Mouse (Mus musculus) megakaryocyte-erythroid progenitor cell, adult 5-6 weeks (primary cell): ENCODE results near the gene Lgals3. TPM values are rescaled to one million over a fixed set of nuclear protein-coding genes. Genes with fewer than 3 reads are reported as not detected.
A peak's percentile ranks its signal among the peaks of the same experiment; 100 is the strongest.

Experiments
- ATAC-seq: replicated peaks from 2 replicates; pipeline ENCODE4 v1.8.0; 2016; ENCODE audit warnings: mild to moderate bottlenecking, inconsistent platforms; ENCODE audit not compliant: severe bottlenecking, poor library complexity, low FRiP score, low TSS enrichment
- total RNA-seq, 2 experiments: library from RNA; stranded (forward) in 1 of 2; stranded (reverse) in 1 of 2; fragments of 200-1000, 215-1000 nt in 1 of 2; fragments of >200 nt in 1 of 2; fragmentation: Nextera tagmentation in 1 of 2; gene quantifications; 2 replicates each; pipeline ENCODE4 v1.2.3; 2014 to 2017

Lgals3 gene
- 0.92 and 5.8 TPM in 2 replicates for total RNA-seq (2014; fragmentation: Nextera tagmentation)
- not detected in 2 replicates for total RNA-seq (2017)

DNA sequence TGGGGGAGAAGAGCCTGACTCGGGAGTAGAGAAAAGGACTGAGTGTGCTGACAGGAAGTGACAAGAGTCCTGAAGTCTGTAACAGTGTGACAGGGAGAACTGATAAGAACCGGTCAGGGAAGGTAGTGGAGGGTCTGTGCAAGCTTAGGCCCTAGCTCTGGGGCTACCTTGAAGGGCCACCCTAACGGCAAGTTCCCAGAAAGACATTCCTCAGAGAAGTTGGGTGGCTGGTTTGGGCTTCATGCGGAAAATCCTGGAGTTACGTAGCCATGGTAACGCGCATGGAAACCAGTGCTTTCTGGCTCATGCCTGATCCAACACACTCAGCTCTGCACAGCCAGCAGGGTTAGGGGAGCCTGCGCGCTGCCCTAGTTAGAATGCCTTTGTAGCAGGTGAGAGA lies at the start of gene Lgals3:
Lgals3 (plus strand) TSS at position 291 of the 400 bp plus-strand sequence.
- ATAC-seq: peak; percentile 40; the same call in 1 of the 2 replicates

DNA sequence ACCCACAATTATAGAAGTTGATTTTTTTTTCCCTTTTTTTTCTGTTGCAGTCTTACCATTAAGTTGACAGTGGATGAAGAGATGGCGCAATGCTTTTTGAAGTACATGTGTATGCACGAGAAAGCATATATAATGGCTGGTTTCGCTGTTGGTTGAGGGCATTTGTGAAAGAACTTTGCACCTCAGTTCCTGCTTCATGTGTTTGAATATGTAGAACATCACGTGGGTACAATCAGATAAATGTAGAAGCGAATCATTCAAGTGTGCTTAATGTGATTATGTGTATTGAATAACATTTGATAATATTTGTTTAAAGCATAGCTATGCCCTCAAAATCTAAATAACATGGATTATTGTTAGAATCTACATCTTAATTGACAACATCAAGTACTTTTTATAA lies 48.2 kb upstream of the Lgals3 start:
- ATAC-seq: no peak

DNA sequence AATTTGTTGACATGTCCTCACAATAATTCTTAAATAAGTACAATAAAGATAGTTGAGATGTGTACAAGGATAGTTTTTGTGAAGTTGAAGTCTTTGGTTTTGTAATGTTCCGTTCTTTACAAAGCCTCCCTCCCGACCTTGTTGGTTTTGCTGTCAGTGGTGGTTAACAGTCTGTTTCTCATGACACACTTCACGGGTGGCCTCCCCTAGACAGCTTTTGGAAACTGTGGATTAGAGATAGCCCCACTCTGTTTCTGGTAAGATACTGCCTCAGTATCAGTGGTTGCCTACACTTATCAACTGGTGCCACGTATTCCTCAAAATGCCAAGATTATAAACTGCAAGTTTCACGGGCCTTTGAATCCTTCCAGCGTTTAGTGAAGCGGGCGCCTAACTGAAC lies 46.0 kb upstream of the Lgals3 start:
- ATAC-seq: peak; percentile 95

DNA sequence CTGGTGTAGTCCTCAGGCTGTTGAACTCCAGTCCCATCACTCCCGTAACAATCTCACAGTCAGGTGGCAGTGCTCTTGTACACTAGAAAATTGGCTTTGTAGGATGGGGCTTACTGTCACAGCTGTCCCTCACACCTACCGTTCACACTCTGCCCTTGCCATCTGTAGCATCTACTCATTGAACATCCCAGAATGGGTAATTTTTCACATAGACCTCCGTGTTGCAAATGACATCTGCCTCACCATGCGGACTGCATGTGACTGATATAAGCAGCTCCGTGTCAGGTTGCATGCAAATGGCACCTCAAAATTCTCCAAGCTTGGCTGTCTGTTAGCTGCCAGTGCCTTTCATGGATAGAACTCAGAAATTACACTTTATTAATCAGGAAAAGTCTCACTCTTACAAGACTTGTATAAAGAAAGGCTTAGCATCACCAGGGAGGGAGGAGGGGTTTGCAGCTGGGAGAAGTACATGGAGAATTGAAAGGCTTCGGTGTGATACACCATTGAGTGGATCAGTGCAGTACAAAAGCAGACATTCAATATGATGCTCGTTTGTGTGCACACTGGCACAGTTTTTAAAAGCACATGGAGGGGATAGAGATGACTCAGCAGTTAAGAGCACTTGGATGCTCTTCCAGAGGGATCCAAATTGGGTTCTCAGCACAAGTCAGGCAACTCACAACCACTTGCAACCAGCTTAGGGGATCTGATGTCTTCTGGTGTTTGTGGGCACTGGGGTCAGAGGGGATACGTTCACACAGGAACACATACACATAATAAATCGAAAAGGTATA lies 41.4 kb upstream of the Lgals3 start:
- ATAC-seq: no peak

DNA sequence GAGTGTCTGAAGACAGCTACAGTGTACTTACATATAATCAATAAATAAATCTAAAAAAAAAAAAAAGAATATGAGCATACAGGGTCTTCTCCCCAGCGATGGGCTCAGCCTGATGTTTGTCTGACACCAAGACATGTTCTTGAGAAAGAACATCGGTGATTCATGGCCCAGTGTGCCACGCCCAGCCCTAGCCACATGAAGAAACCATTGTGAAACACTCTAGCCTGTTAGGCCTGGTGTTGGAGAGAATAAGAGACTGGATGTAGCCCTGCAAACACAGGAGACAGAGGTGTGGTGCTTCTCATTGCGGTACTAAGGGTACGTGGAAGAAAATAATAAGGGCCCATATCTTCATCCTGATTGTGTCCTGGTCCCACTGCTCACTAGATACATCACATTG lies 40.2 kb upstream of the Lgals3 start:
- ATAC-seq: no peak

DNA sequence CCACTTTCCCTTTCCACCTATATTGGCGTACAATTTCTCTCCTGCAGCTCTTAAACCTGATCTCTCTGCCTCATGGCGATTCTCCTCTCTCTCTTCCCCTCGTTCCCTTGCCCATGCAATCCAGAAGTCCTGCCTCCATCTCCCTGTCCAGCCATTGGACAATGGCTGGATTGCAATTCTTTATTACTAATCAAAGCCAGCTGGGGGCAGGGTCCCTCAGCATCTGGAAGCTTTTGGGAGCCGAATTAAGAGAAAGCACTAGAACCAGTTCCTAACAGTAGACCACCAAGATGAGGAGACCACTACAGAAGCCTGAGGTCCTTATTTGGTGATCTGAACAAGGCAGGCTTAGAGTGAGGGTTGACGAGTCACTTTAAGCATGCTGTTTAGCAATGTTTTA lies 35.6 kb upstream of the Lgals3 start:
- ATAC-seq: no peak

DNA sequence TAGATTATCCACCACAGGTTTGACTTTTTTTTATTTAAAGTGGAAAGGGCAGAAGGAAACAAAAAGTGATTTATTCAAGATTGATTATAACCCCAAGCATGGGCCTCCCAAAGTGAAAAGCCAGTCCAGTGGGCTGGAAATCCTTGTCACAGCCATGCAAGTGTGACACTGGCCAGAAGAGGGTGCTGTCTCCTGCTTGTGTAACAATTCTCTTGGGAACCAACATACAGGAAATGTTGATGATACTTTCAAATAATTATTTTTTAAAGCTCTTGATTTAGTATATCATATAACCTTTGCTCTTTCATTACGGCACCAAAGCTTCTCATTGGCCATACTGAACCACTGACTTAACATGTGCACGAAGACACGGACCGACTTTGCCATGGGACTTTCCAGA lies 32.7 kb upstream of the Lgals3 start:
- peak; percentile 74 for ATAC-seq

DNA sequence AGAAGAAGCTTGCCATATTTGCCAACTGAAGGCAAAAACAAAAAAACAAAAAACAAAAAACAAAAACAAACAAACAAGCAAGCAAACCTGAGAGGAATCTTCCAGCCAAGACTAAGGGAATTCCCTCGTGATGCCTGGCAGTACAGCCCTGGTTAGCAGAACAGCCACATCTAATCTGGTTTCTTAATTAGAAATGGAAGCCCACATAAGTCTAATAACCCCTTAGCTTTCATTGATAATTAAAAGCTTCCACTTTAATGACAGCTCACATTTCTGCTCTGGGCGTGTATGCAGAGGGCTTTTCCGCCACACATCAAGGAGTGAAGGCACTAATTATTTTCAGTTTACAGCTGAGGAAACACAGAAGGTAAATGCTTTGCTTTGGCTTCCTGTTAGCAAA lies 32.3 kb upstream of the Lgals3 start:
- no peak for ATAC-seq

DNA sequence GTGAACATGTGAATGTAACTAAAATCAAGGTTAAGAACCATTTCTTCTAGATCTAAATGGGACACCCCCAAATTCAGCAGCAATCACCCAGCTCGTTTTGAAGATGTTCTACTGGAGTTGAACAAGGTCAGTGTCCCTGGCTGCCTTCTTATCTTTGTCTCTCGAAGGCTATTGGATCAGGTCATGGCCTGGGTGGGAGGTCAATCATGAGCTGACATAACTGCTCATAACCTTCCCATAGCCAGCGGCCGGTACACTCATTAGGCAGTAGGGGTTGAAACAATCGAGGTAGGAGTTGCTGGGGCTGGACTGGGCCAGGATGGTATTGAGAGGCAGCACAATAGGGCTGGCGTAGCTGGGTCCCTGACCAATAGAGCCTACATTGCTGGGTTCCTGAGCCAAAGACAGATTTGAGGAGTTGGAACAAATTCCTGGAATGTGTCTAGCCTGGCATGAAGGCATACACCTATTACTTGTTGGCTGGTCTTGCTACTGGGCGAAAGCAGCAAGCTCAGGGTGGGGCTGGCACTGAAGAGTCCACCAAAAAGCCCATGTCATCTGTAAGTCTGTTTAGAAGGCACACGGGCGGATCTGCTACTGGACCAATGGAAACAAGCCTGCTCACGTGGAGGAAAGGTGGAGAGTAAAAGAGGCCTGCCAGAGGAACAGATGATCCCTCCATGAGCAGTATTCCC lies 27.2 kb upstream of the Lgals3 start:
- no peak for ATAC-seq

DNA sequence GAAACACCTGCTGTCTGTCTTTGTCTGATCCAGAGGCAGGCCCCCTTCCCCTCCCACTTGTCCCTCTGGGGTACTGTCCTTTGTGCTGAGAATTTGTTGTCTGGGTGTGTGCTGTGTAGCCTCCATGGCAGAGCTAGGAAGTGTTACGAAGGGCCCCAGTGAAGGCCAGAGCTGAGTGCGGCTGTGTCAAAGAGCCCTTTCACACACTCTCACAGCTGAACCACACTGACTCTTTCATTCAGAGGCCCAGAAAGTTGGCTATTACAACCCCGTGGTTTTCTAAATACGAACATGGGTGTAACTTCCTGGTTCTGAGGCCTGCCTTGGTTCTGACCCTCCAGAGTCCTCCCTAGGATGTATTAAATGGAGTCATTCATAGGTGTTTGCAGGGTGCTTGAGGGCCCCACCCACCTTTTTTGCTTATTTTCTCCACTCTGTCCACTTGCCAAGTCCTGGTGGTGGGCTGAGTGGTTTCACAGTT lies 25.7 kb upstream of the Lgals3 start:
- ATAC-seq: no peak

DNA sequence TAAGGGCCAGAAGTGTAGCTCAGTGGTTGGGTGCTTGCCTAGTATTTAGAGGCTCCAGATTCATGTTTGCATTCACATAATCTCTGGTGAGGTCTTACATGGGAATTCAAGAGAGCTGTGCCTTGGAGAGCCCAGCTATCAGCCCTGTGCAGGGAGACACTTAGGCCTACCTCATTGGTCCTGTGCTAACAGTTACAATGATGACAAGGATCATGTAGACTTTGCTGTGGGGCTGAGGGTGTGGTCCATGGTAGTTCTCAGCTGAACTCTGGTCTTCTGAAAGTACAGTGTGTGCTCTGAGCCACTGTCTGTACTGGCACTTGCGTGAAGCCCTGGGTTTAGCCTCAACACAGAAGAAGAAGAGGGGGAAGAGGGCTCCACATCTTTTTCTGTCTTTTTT lies 20.8 kb upstream of the Lgals3 start:
- ATAC-seq: peak; percentile 84

DNA sequence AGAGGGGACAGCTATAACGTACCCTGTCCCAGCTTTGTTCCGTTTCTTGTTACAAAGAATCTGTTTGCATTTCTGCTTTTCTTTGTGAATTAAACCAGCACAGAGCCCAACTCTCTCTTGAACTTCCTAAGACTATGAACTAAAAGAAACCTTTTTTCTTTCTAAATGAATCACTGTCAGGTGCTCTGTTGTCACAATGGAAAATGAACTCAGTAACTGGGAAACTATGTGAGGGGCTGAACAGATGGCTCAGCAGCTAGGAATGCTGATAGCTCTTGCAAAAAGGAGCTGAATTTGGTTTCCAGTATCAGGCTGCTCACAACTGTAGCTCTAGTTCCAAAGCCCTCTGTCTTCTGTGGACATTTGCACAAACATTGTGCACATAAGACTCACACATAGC lies 16.6 kb upstream of the Lgals3 start:
- ATAC-seq: no peak

DNA sequence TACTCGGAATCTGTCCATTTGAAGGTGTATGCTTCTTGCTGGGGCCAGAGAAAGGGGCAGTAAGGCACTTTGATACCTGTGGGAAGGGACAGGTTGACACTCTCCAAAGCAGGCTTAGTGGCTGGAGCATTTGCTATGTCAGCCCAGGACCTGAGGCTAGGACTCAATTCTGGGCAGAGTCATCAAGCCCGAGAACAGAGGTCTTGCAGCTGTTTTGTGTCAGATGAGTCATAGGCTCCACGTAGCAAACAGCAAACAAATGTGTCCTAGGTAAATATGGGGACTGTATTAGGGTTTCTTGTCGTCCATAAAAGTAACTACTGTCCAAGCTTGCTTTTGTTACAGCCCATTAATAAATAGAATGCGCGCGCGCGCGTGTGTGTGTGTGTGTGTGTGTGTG lies 15.3 kb upstream of the Lgals3 start:
- no peak for ATAC-seq

DNA sequence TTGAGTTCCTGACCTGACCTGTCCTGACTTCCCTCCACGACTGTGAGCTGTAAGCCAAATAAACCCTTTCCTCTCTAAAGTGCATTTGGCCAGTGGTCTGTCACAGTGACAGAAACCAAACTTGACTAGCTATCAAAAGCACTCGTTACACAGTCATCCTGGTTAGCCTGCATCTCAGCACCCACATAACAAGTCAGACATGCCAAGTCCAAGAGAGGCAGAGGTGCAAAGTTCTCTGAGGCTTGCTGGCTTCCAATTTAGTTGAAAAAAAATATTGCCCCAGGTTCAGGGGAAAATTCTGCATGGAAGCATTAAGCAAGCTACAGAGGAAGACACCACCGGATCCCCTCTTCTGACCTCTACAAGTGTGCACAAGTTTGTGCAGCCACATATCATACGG lies 14.3 kb upstream of the Lgals3 start:
- ATAC-seq: no peak

DNA sequence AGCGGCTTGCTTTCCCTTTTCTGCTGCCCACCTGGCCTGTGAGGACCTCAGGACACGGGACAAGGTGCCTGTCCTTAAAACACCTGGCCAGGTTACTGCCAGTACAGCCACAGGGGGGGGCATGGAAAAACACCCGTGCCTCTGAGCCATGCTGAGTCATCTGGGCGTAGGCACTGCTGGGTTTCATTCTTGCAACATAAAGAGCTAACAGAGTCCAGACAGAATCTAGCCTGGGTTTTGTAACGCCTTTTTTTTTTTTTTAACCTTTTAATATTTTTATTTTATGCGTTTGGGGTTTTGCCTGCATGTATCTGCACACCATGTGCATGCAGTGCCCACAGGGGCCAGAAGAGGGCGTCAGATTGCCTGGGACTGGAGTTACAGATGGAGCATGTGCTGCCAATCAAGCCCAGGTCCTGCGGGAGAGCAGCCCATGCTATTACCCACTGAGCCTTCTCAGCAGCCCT lies 13.4 kb upstream of the Lgals3 start:
- ATAC-seq: peak; percentile 65; the same call in 1 of the 2 replicates

DNA sequence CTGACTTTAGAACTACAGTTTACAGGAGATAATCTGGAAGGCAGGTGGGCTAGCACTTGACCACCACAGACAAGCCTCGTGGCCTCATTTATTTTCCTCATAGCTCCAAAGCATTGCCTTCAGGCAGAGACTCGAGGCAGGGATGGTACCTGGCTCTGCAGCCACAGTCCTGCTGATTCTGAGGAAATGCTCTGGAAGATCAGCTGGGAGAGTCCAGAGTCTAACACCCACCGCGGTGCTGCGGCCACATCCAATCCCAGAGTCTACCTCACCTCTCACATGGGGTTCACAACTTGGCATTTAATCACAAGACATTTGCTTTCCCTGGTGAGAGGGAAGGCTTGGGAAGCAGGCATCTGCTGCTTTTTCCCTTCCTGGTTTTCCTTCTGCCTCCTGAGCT lies 12.6 kb upstream of the Lgals3 start:
- ATAC-seq: no peak

DNA sequence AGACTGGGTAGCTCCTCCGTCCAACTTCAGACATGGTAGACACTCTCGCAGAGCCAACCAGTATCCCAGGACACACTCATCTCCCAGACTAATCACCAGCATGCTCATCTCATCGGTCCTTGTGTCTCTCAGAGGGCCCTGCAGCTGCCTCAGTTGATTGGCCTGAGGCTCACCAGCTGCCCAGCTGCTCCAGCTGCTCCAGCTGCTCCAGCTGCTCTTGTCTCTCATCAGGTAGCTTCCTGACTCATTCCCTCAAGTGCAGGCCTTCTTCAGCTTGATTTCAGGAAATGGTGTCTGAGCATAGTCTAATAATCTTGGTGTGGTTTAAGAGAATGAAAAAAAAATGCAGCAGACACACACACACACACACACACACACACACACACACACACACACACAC lies 10.9 kb upstream of the Lgals3 start:
- ATAC-seq: no peak

DNA sequence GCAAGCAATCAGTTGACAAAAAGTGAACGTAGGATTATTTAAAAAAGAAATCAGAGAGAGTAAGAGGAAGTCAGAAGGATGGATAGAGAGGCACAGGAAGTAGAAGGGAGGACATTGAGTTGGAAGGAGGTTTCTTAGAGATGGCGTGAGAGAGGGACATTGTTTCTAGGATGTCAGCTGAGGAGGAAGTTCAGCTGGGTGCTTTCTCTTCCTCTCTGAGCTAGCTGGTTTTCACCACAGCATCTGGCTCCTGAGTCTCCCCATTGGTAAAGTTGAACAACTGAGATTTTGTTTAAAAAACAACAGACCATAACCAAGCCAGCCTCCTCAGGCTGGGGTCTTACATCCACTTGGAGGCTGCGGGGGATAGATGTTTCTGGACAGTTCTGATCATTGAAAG lies 7.9 kb upstream of the Lgals3 start:
- ATAC-seq: no peak

DNA sequence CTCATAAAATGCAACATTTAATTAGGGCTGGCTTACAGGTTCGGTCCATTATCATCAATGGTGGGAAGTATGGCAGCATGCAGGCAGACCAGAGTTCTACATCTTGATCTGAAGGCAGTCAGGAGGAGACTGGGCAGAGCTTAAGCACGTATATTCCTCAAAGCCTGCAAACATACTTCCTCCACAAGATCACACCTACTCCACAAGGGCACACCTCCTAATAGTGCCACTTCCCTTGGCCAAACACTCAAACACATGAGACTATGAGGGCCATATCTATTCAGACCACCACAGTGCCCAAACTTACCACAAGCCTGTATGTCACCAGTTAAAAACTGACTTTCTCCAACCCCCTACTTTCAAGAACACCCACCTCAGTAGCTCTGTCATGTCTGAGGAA lies 6.1 kb upstream of the Lgals3 start:
- no peak for ATAC-seq

DNA sequence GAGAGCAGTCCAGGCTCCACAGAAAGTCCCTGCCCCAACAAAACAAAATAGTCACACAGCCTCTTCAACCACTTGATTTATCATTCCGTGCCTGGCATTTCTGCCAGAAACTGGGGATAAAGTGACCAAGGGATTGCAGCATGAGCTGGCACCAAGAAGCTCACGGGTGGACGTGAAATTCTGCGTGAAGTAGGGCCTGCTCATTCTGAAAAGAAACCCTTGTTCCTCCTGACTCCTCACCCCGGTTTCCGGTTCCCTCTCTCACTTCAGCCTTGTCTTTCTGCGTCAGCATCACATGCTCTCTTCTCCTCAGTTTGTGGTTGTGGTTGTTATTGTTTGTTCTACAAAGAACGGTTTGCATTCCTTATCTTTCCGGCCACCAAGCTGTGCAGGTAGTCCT lies 5.7 kb upstream of the Lgals3 start:
- ATAC-seq: no peak
